8 mouse cellular contexts compared by ENCODE assay signal in genomic region chr5:135957207-135957974, GRCm38 (mm10). TPM values are rescaled to one million over a fixed set of nuclear protein-coding genes. Genes with fewer than 3 reads are reported as not detected.
DNase-seq lines count a peak whose midpoint lies in the region; ATAC-seq lines count a peak whose summit lies in the region.

No protein-coding gene starts in this region.

- H3K27ac ChIP-seq in hindbrain, embryonic 11.5 days (ENCODE audit: low read depth, low read length) = peak overlapping the region; percentile 81

- H3K27me3 ChIP-seq in hindbrain, embryonic 11.5 days (ENCODE audit: control insufficient read depth, insufficient read depth, low read length) = no peaks in the 10 kb centered on the region

- H3K9me3 ChIP-seq in hindbrain, embryonic 11.5 days (ENCODE audit: control insufficient read depth, low read length) = no peaks in the 10 kb centered on the region

- peak; percentile 85 for ATAC-seq in hindbrain, embryonic 11.5 days (ENCODE audit: low FRiP score)

- H3K4me2 ChIP-seq in hindbrain, embryonic 11.5 days (replicated peaks; ENCODE audit: low read depth, low read length) = peak overlapping the region; percentile 9; the same call in 1 of the 2 replicates

- 9% methylated on average over 28 of the region's 28 CpGs for WGBS in hindbrain, embryonic 11.5 days

- peak; percentile 99 for DNase-seq in Muller cell, postnatal 12 days (ENCODE audit: inconsistent ontology term)
- DNase-seq in cerebellum, adult 9-11 months = peak; percentile 96
- peak; percentile 95 to 96 for DNase-seq in frontal cortex, adult 2 months (ENCODE audit: extremely low spot score in 1 of 2, low spot score in 1 of 2)
- DNase-seq in hindbrain, embryonic 11.5 days (ENCODE audit: low spot score) = peak; percentile 92
- peak; percentile 81 to 86 for DNase-seq in layer of hippocampus, postnatal 10 days (ENCODE audit: low spot score in 2 of 2)
- DNase-seq in lung, postnatal 10 days = peak; percentile 98
- DNase-seq in ovary, postnatal 36 days (ENCODE audit: low spot score) = peak; percentile 90
- peak; percentile 92 for DNase-seq in thymus, postnatal 25 days

- no peaks in the 10 kb centered on the region for H3K4me1 ChIP-seq in hindbrain, embryonic 11.5 days (replicated peaks; ENCODE audit: control insufficient read depth, insufficient read depth, low read length)

- peak overlapping the region; percentile 20; the same call in 1 of the 2 replicates for H3K9ac ChIP-seq in hindbrain, embryonic 11.5 days (ENCODE audit: low read depth, low read length)

- no peak overlapping the region for H3K4me3 ChIP-seq in hindbrain, embryonic 11.5 days (ENCODE audit: low read depth, low read length)

- H3K36me3 ChIP-seq in hindbrain, embryonic 11.5 days (ENCODE audit: control insufficient read depth, insufficient read depth, low read length) = no peaks in the 10 kb centered on the region

RNA-seq across cellular contexts. Expression of gene Ssc4d, which starts 16.9 kb away (rescaled TPM):
- polyA plus RNA-seq in frontal cortex, adult 2 months (2012; rRNA removed) = 2.6 and 2.9 TPM in 2 replicates
- 1.6 and 2.4 TPM in 2 replicates for polyA plus RNA-seq in hindbrain, embryonic 11.5 days (2014; fragmentation: Nextera tagmentation; extraction: Ambion mirVana)
- 1 to 10 TPM; 2.1 to 2.3 TPM for total RNA-seq in layer of hippocampus, postnatal 10 days (2021)

RNA-seq across cellular contexts. Expression of gene Zp3, which starts 22.5 kb away (rescaled TPM):
- polyA plus RNA-seq in frontal cortex, adult 2 months (2012; rRNA removed) = 0.06 TPM in 1 of 2 replicates, not detected in the other
- not detected in 2 replicates for polyA plus RNA-seq in hindbrain, embryonic 11.5 days (2014; fragmentation: Nextera tagmentation; extraction: Ambion mirVana)
- total RNA-seq in layer of hippocampus, postnatal 10 days (2021) = not detected

RNA-seq across cellular contexts. Expression of gene Ywhag, which starts 23.0 kb away (rescaled TPM):
- polyA plus RNA-seq in frontal cortex, adult 2 months (2012; rRNA removed) = 528 and 551 TPM in 2 replicates
- polyA plus RNA-seq in hindbrain, embryonic 11.5 days (2014; fragmentation: Nextera tagmentation; extraction: Ambion mirVana) = 204 and 208 TPM in 2 replicates
- 1,000 to 10,000 TPM; 1,571 to 1,708 TPM for total RNA-seq in layer of hippocampus, postnatal 10 days (2021)

RNA-seq across cellular contexts. Expression of gene Dtx2, which starts 37.2 kb away (rescaled TPM):
- 10.5 and 10.6 TPM in 2 replicates for polyA plus RNA-seq in frontal cortex, adult 2 months (2012; rRNA removed)
- 21.6 and 23.5 TPM in 2 replicates for polyA plus RNA-seq in hindbrain, embryonic 11.5 days (2014; fragmentation: Nextera tagmentation; extraction: Ambion mirVana)
- total RNA-seq in layer of hippocampus, postnatal 10 days (2021) = 10 to 100 TPM; 10.0 to 12.4 TPM
